Mouse (Mus musculus): ENCODE measurements around the gene Gm20843. TPM values are rescaled to one million over a fixed set of nuclear protein-coding genes. Genes with fewer than 3 reads are reported as not detected.
"Not testable (repeated sequence)": the region's sequence is repeated elsewhere in the genome, so short reads cannot be mapped to it uniquely, and the experiment has no call there.

The Gm20843 gene
- polyA plus RNA-seq (2016; fragmentation: Nextera tagmentation; extraction: Ambion mirVana): not detected in 2 replicates

DNA sequence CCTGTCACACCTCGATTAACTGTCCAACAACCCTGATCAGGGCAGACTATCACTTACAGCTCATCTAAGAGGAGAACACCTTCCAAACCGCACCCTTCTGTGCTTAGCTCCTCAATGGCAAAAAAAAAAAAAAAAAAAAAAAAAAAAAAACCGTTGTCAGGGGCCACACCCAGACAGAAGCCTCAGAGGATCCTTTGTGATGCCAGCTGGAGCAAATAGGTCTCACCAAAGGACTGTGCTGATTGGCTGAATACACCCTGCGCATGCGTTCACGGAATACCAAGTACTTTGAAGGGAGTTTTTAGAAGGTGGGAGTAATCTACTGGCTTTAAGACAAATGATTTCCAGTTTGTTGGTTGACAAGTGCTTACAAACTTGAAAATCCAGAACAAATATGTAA lies at the start of gene Gm20843:
Gene Gm20843 (minus strand): TSS at position 101 of the 400 bp plus-strand sequence.
- not testable (repeated sequence) for H3K27me3 ChIP-seq (replicated peaks; ENCODE audit: low read depth, poor library complexity, severe bottlenecking)
- WGBS: no CpG with 5 or more reads among the region's 6 CpGs

More for the DNA sequence above, at the start of gene Gm20843:
- DNase-seq (ENCODE audit: low spot score); H3K9me3 ChIP-seq; H3K4me1 ChIP-seq; H3K36me3 ChIP-seq (replicated peaks); H3K4me3 ChIP-seq; H3K27ac ChIP-seq (replicated peaks): not testable (repeated sequence)
